Mouse (Mus musculus) B cell, adult 62 days (primary cell): ENCODE data around the gene Mtfp1. TPM values are rescaled to one million over a fixed set of nuclear protein-coding genes. Genes with fewer than 3 reads are reported as not detected.

ENCODE experiments used
- total RNA-seq: library from RNA; stranded (reverse); gene quantifications from 4 replicates; pipeline ENCODE4 v1.2.4, GENCODE M21; 2023

Mtfp1 gene
- total RNA-seq = 1.1 to 1.9 TPM (median 1.4 TPM) in 4 replicates

DNA sequence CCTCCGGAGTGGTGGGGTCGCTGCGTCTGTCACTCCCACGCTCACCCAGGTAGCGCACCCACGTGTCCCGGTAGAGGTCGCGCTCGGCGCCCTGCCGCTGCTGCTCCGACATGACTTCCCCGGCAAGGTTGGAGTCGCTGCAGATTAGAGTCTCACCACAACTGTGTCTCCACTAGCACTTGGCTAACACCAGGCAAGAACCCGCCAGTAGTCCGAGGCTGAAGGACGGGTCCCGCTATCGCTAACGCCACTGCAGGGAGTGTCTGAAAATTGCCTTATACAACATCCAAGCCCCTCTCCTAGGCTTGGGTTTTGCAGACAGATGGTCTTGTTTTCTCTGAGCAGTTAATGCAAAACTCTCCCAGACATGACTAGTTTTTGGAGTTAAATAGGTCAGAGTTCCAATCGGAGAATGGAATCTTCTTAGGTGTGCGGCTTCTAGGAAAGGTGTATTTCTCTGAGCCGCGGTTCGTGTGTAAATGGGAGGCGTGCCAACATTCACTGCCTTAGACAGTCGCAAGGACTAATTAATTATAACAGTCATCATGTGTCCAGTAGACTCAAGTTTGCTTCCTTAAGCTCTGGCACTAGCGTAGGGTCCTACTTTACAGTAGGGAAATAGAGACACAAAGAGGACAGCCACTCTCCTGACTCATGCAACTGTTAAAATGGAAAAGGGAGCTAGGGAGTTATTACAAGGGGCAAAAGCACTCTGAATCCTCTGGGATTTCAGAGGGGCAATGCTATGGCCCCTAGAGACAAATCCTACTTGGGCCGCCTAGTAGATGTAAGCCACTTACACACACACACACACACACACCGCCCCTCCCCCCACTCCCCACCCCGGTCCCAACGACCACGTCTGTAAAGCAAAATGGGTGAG is at the start of gene Mtfp1:
Gene Mtfp1 (minus strand): TSS at position 275 of the 883 bp plus-strand sequence.

GRCm38 (mm10) chr11:4134986-4135935 is 40.0 kb upstream of the Mtfp1 start, which contains the start of gene Rnf215:
TSS of gene Rnf215 (plus strand) at chr11:4135202.

DNA sequence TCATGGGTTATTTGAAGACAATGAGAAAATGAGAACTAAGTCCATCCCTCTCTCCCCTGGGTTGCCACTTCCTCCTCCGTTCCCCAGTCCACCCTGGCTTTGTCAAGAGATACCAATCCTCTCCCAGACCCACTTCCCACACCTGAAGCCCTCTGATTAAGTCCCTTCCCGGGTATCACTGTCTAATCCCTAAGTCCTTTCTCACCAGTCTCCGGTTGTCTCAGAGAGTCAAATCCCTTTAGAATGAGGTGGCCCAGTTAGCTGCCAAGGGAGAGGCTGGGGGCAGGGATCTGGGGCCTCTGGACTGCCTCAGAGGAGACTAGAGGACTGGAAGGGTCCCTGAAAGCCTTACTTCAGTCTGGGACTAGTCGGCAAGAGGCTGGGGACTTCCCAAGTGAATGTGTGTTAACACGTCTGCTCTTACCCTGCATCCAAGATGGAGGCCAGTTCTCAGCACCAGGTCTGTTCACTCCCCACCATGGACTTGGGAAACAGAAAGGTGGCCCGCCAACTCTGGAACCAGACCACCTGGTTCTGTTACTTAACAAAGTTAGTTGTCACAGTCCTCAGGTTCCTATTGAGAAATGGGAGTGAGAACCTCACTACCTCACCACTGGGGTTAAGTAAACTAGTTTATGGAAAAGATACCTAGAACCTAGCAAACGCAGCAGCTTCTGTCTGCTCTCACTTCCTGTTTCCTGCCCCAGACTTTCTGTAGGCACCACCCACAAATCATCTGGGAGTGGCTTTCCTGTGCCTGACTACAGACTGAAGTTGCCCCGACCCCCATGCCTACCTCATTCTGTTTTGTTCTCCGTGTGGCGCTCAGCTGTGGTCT is 27.7 kb upstream of the Mtfp1 start, which contains the start of gene Sec14l2:
Gene Sec14l2 (minus strand): TSS at position 674 of the 838 bp plus-strand sequence.

DNA sequence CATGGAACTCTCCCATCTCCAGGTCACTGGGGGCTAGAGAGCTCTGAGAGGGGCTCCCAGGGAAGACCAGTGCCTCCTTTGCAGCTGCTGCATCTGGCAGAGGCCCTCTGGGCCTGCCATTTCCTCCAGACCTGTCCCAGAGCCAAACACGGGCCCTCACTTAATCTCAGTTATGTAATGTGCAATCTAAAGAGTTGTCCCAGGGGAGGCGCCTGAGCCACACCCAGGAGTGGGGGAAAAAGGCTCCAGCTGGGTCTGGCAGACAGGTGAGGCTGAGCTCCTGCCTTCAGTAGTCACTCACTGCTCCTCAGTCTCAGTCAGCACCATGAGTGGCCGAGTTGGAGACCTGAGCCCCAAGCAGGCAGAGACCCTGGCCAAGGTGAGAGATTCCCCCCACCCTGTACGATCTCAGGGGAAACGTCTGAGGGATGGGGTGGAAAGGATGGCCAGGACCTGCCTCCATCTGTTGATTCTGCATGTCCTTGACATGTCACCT is 30.6 kb downstream of the Mtfp1 start, which contains the start of gene Sec14l3:
Gene Sec14l3 (plus strand): TSS at position 215 of the 496 bp plus-strand sequence.

Other genes starting within 250 kb of the Mtfp1 start
- 0.17 to 0.19 TPM (median 0.18 TPM) in 3 of 4 replicates, not detected in the other for gene Osbp2, start 231.5 kb downstream of the Mtfp1 start, total RNA-seq
- gene 4921536K21Rik, start 200.3 kb downstream of the Mtfp1 start, total RNA-seq = 0.88 to 1.8 TPM (median 1.5 TPM) in 4 replicates
- 22.7 to 28.9 TPM (median 24.5 TPM) in 4 replicates for gene Dusp18, start 200.2 kb downstream of the Mtfp1 start, total RNA-seq
- 6.8 to 10.0 TPM (median 8.6 TPM) in 4 replicates for gene Slc35e4, start 180.8 kb downstream of the Mtfp1 start, total RNA-seq
- 21.4 to 26.4 TPM (median 24.0 TPM) in 4 replicates for gene Tcn2, start 163.3 kb downstream of the Mtfp1 start, total RNA-seq
- 91.1 to 104 TPM (median 96.9 TPM) in 4 replicates for gene Pes1, start 131.5 kb downstream of the Mtfp1 start, total RNA-seq
- gene 4930556J24Rik, start 118.7 kb downstream of the Mtfp1 start, total RNA-seq = not detected in 4 replicates
- gene Gal3st1, start 111.8 kb downstream of the Mtfp1 start, total RNA-seq = not detected in 4 replicates
- gene Sec14l4, start 64.0 kb downstream of the Mtfp1 start, total RNA-seq = not detected in 4 replicates
- gene Sec14l3, start 30.6 kb downstream of the Mtfp1 start, total RNA-seq = not detected in 4 replicates
- 0.27 to 0.91 TPM in 2 of 4 replicates, not detected in the others for gene Sec14l2, start 28.0 kb upstream of the Mtfp1 start, total RNA-seq
- 29.9 to 37.7 TPM (median 30.9 TPM) in 4 replicates for gene Rnf215, start 39.8 kb upstream of the Mtfp1 start, total RNA-seq
- 7.9 to 13.5 TPM (median 11.2 TPM) in 4 replicates for gene Ccdc157, start 64.8 kb upstream of the Mtfp1 start, total RNA-seq
- 54.7 to 70.8 TPM (median 61.7 TPM) in 4 replicates for gene Sf3a1, start 64.9 kb upstream of the Mtfp1 start, total RNA-seq
- 46.9 to 54.4 TPM (median 50.3 TPM) in 4 replicates for gene Tbc1d10a, start 91.3 kb upstream of the Mtfp1 start, total RNA-seq
- gene Castor1, start 122.8 kb upstream of the Mtfp1 start, total RNA-seq = 3.3 to 4.9 TPM (median 4.1 TPM) in 4 replicates
- 2.9 to 4.5 TPM (median 3.7 TPM) in 4 replicates for gene Osm, start 141.0 kb upstream of the Mtfp1 start, total RNA-seq
- gene Lif, start 162.1 kb upstream of the Mtfp1 start, total RNA-seq = not detected in 4 replicates